Mouse (Mus musculus): ENCODE results near the gene Rps6ka1. TPM values are rescaled to one million over a fixed set of nuclear protein-coding genes. Genes with fewer than 3 reads are reported as not detected.
A peak's percentile ranks its signal among the peaks of the same experiment; 100 is the strongest.

The Rps6ka1 gene
- polyA plus RNA-seq, 1 experiment from 2014 or later = 66.5 TPM

DNA sequence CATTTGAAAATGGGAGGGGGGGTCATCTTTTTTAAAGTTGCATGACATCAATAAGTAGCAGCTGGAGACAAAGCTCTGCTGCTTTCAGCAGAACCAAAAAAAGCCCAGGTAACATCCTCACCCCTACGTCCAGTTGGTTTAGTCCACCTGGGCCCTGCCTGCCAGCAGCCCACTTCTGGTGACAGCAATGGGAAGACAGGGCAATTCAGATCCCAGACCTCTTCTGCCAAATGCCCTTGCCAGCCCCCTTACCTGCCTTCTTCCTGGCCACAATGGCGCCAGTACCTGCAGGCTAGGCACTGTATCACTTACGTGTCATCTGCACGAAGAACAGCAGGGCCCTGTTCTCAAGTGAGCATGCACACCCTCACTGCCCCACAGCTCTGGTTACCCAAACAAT is 2.3 kb downstream of the Rps6ka1 start:
- H3K9ac ChIP-seq (ENCODE audit: low read depth, low read length) = no peak overlapping the region
- ATAC-seq (replicated peaks; ENCODE audit: low FRiP score) = no peak

DNA sequence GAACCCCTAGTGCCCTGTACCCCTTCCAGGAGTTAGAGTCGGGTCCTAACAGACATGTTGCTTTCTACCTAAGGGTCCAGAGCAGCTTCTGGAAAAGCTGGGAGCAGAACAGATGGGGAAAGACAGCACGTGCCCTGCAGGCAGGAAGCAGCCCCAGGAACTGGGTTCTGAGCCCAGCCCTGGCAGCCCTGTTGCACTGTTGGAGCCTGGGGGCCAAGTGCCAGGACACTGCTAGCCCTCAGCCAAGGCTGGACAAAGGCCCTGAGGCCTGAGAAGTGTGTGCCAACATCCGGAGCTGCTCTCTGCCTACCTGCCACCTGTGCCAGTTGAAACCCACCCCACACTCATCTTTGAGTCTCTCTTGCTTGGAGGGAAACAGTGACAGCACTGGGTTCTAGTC is 2.7 kb downstream of the Rps6ka1 start:
- DNase-seq (ENCODE audit: low spot score) (no peak), ATAC-seq (replicated peaks; ENCODE audit: low FRiP score) (no peak)
- 71% methylated on average over 3 of the region's 3 CpGs for WGBS
- H3K27me3 ChIP-seq (replicated peaks; ENCODE audit: control insufficient read depth, insufficient read depth, low read length) = no peaks in the 10 kb centered on the region; the same call in 1 of the 2 replicates
- H3K4me2 ChIP-seq = no peak overlapping the region
- H3K4me3 ChIP-seq (ENCODE audit: low read depth, low read length) = no peak overlapping the region
- no peaks in the 10 kb centered on the region for H3K9me3 ChIP-seq (ENCODE audit: control insufficient read depth, low read length)
- H3K27ac ChIP-seq (ENCODE audit: low read depth, low read length) = 0 out of 2 replicates have a peak overlapping the region, but pooled peaks have one; percentile 13
- H3K9ac ChIP-seq (ENCODE audit: low read depth, low read length) = no peak overlapping the region
- no peaks in the 10 kb centered on the region for H3K36me3 ChIP-seq (ENCODE audit: control insufficient read depth, insufficient read depth, low read length)
- peaks cover 25% of the 10 kb centered on the region for H3K4me1 ChIP-seq (replicated peaks; ENCODE audit: control insufficient read depth, insufficient read depth, low read length)

More for the DNA sequence above, 2.3 kb downstream of the Rps6ka1 start:
- Histone ChIP-seq H3K4me1 (replicated peaks; ENCODE audit: control insufficient read depth, insufficient read depth, low read length) (peaks cover 25% of the 10 kb centered on the region), H3K9me3 (ENCODE audit: control insufficient read depth, low read length) (no peaks in the 10 kb centered on the region), H3K27me3 (replicated peaks; ENCODE audit: control insufficient read depth, insufficient read depth, low read length) (no peaks in the 10 kb centered on the region; the same call in 1 of the 2 replicates), H3K4me2 (peak overlapping the region; percentile 100), H3K4me3 (ENCODE audit: low read depth, low read length) (no peak overlapping the region; the same call in 1 of the 2 replicates), H3K27ac (ENCODE audit: low read depth, low read length) (no peak overlapping the region), H3K36me3 (ENCODE audit: control insufficient read depth, insufficient read depth, low read length) (no peaks in the 10 kb centered on the region)
- no peak for DNase-seq (ENCODE audit: low spot score)
- 80% methylated on average over 4 of the region's 4 CpGs for WGBS

DNA sequence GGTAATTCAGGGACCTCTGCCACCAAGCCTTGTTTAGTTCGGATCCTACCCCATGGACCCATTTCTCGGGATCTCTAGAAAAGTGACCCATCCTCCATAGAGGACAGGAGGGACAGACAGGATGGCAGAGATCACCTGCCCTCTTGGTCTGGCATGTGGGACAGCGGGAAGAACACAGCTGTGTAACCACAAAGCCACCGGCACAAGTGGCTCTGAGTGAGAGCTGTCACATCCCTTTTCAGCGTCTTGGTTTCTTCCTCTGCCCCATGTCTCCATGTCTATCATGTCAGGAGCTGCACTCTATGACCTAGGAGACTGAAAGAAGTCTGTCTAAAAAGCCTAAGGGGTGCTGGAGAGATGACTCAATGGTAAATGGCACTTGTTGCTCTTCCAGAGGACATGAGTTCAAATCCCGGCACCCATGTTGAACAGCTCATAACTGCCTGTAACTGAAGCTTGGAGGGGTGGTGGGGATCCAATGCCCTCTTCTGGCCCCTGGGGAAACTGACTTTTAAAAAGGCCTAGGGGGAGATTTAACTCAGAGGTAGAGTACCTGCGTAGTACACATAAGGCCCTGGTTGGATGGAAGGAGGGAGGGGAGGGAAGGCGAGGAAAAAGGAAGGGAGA is 3.4 kb downstream of the Rps6ka1 start:
- Histone ChIP-seq H3K27me3 (replicated peaks; ENCODE audit: control insufficient read depth, insufficient read depth, low read length) (no peaks in the 10 kb centered on the region; the same call in 1 of the 2 replicates), H3K9ac (ENCODE audit: low read depth, low read length) (no peak overlapping the region), H3K9me3 (ENCODE audit: control insufficient read depth, low read length) (no peaks in the 10 kb centered on the region), H3K4me2 (no peak overlapping the region), H3K36me3 (ENCODE audit: control insufficient read depth, insufficient read depth, low read length) (no peaks in the 10 kb centered on the region), H3K4me1 (replicated peaks; ENCODE audit: control insufficient read depth, insufficient read depth, low read length) (peaks cover 32% of the 10 kb centered on the region), H3K27ac (ENCODE audit: low read depth, low read length) (no peak overlapping the region), H3K4me3 (ENCODE audit: low read depth, low read length) (no peak overlapping the region)
- WGBS = 68% methylated on average over 8 of the region's 8 CpGs
- ATAC-seq (replicated peaks; ENCODE audit: low FRiP score) (no peak), DNase-seq (ENCODE audit: low spot score) (no peak)

DNA sequence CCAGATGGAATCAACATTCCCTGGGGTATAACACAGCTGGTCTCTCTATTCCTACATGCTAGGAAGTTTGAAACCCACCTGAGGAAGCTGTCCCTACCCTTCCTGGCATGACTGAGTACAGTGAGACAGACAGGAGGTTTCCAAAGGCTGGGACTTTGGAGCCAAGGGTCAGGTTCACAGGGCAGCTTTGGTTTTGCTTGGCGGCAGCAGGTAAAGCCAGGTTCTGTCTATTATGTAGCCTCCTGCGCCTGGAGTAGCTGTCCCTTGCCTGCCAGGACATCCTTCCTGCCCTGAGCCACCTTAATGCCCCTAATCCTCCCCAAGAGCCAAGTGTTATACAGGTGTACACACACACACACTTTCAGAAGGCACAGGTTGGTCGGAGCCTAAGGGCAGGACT is 5.7 kb downstream of the Rps6ka1 start:
- WGBS = 76% methylated on average over 3 of the region's 3 CpGs
- DNase-seq (ENCODE audit: low spot score) (no peak), ATAC-seq (replicated peaks; ENCODE audit: low FRiP score) (no peak)
- Histone ChIP-seq H3K4me1 (replicated peaks; ENCODE audit: control insufficient read depth, insufficient read depth, low read length) (peaks cover 42% of the 10 kb centered on the region), H3K9me3 (ENCODE audit: control insufficient read depth, low read length) (no peaks in the 10 kb centered on the region), H3K27me3 (replicated peaks; ENCODE audit: control insufficient read depth, insufficient read depth, low read length) (no peaks in the 10 kb centered on the region), H3K9ac (ENCODE audit: low read depth, low read length) (no peak overlapping the region), H3K36me3 (ENCODE audit: control insufficient read depth, insufficient read depth, low read length) (no peaks in the 10 kb centered on the region; the same call in 1 of the 2 replicates), H3K27ac (ENCODE audit: low read depth, low read length) (no peak overlapping the region), H3K4me2 (no peak overlapping the region), H3K4me3 (ENCODE audit: low read depth, low read length) (no peak overlapping the region)

DNA sequence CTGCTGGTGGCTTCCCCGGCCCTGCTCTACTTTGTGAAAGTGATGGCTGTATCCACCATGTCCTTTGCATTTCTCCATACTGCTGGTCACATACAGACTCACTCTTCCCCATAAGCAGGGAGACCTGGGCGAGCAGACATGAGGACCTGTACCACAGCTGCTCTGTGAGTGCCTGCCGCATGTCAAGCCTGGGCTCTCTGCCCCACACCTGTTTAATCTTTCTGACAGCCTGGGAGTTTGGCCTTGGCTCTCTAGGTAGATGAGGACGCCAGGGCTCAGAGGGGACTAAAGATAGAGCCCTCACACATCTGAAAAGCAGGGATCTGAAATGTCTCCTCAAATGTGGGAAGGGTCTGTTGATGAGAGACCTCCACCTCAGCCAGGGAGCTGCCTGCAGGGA is 6.2 kb downstream of the Rps6ka1 start:
- H3K9ac ChIP-seq (ENCODE audit: low read depth, low read length) = no peak overlapping the region
- 77% methylated on average over 4 of the region's 4 CpGs for WGBS
- no peak for DNase-seq (ENCODE audit: low spot score)
- no peaks in the 10 kb centered on the region; the same call in 1 of the 2 replicates for H3K36me3 ChIP-seq (ENCODE audit: control insufficient read depth, insufficient read depth, low read length)
- H3K27me3 ChIP-seq (replicated peaks; ENCODE audit: control insufficient read depth, insufficient read depth, low read length) = no peaks in the 10 kb centered on the region
- H3K9me3 ChIP-seq (ENCODE audit: control insufficient read depth, low read length) = no peaks in the 10 kb centered on the region
- H3K4me1 ChIP-seq (replicated peaks; ENCODE audit: control insufficient read depth, insufficient read depth, low read length) = peaks cover 41% of the 10 kb centered on the region
- no peak overlapping the region for H3K27ac ChIP-seq (ENCODE audit: low read depth, low read length)
- no peak overlapping the region for H3K4me3 ChIP-seq (ENCODE audit: low read depth, low read length)
- ATAC-seq (replicated peaks; ENCODE audit: low FRiP score) = no peak
- H3K4me2 ChIP-seq = no peak overlapping the region

DNA sequence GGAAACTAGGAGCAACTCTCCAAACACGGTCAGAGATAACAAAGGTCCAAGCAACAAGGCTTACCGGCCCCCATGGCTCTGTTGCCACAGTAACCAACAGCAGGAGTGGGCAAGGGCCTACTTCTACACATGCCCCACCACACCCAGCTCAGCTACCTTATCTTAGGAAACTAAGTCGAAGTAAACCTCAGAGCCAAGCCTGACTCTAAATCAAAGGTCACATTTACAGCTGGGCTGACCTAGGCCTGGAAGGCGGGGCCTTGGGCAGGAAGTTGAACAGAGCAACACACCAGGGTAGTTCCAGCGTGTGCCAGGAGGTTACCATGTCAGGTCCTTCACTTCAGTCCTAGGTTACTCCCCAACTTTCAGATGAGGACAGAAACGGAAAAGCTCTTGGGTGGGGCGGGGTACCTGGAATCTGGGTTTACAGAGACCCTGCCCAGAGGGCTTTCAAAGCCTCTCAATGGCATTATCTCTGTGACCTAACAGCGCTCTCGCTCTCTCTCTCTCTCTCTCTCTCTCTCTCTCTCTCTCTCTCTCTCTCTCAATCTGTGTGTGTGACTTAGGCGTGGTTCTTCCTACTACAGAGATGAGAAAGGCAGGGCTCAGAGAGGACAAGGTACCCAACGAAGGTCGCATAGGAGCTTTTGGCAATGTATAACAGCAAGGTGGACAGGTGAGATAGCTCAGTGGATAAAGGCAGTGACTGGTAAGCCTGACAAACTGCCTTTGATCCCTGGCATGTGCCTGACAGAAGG is 8.3 kb downstream of the Rps6ka1 start:
- Histone ChIP-seq H3K9me3 (ENCODE audit: control insufficient read depth, low read length) (no peaks in the 10 kb centered on the region), H3K36me3 (ENCODE audit: control insufficient read depth, insufficient read depth, low read length) (no peaks in the 10 kb centered on the region; the same call in 1 of the 2 replicates), H3K4me3 (ENCODE audit: low read depth, low read length) (no peak overlapping the region), H3K27me3 (replicated peaks; ENCODE audit: control insufficient read depth, insufficient read depth, low read length) (no peaks in the 10 kb centered on the region), H3K4me1 (replicated peaks; ENCODE audit: control insufficient read depth, insufficient read depth, low read length) (peaks cover 49% of the 10 kb centered on the region), H3K27ac (ENCODE audit: low read depth, low read length) (peak overlapping the region; percentile 63; the same call in 1 of the 2 replicates), H3K9ac (ENCODE audit: low read depth, low read length) (0 out of 2 replicates have a peak overlapping the region, but pooled peaks have one; percentile 25), H3K4me2 (peak overlapping the region; percentile 38)
- 42% methylated on average over 12 of the region's 12 CpGs for WGBS
- DNase-seq (ENCODE audit: low spot score) (no peak), ATAC-seq (replicated peaks; ENCODE audit: low FRiP score) (peak; percentile 61)

GRCm38 (mm10) chr4:133877850-133878755 is 9.5 kb downstream of the Rps6ka1 start:
- Histone ChIP-seq H3K27ac (ENCODE audit: low read depth, low read length) (peak overlapping the region; percentile 63), H3K9me3 (ENCODE audit: control insufficient read depth, low read length) (no peaks in the 10 kb centered on the region), H3K4me2 (no peak overlapping the region), H3K27me3 (replicated peaks; ENCODE audit: control insufficient read depth, insufficient read depth, low read length) (no peaks in the 10 kb centered on the region), H3K36me3 (ENCODE audit: control insufficient read depth, insufficient read depth, low read length) (no peaks in the 10 kb centered on the region; the same call in 1 of the 2 replicates), H3K4me1 (replicated peaks; ENCODE audit: control insufficient read depth, insufficient read depth, low read length) (peaks cover 62% of the 10 kb centered on the region), H3K9ac (ENCODE audit: low read depth, low read length) (no peak overlapping the region), H3K4me3 (ENCODE audit: low read depth, low read length) (no peak overlapping the region)
- DNase-seq (ENCODE audit: low spot score) = no peak
- ATAC-seq (replicated peaks; ENCODE audit: low FRiP score) = no peak
- WGBS = 80% methylated on average over 14 of the region's 14 CpGs

- no peak for ATAC-seq (replicated peaks; ENCODE audit: low FRiP score)
- 44% methylated on average over 13 of the region's 13 CpGs for WGBS
- peaks cover 2% of the 10 kb centered on the region; the same call in 1 of the 2 replicates for H3K36me3 ChIP-seq (ENCODE audit: control insufficient read depth, insufficient read depth, low read length)
- peaks cover 73% of the 10 kb centered on the region for H3K4me1 ChIP-seq (replicated peaks; ENCODE audit: control insufficient read depth, insufficient read depth, low read length)
- peak overlapping the region; percentile 95 for H3K27ac ChIP-seq (ENCODE audit: low read depth, low read length)
- H3K4me3 ChIP-seq (ENCODE audit: low read depth, low read length) = peak overlapping the region; percentile 46; the same call in 1 of the 2 replicates
- no peak for DNase-seq (ENCODE audit: low spot score)
- H3K4me2 ChIP-seq = peak overlapping the region; percentile 61
- no peaks in the 10 kb centered on the region for H3K9me3 ChIP-seq (ENCODE audit: control insufficient read depth, low read length)
- H3K27me3 ChIP-seq (replicated peaks; ENCODE audit: control insufficient read depth, insufficient read depth, low read length) = no peaks in the 10 kb centered on the region
- H3K9ac ChIP-seq (ENCODE audit: low read depth, low read length) = peak overlapping the region; percentile 34; the same call in 1 of the 2 replicates
These were observed 12.6 kb downstream of the Rps6ka1 start for GRCm38 (mm10) chr4:133874865-133875517.
